Mouse (Mus musculus) CD8-positive naive resting alpha-beta T cell, adult 57 days (primary cell): Measurements from ENCODE around the gene Gm4305. TPM values are rescaled to one million over a fixed set of nuclear protein-coding genes. Genes with fewer than 3 reads are reported as not detected.

ENCODE experiments used
- total RNA-seq: library from RNA; stranded (reverse); gene quantifications from one replicate; pipeline ENCODE4 v1.2.4, GENCODE M21; 2023

The Gm4305 gene
- total RNA-seq = not detected

GRCm38 (mm10) chr10:100350793-100351192, at the start of gene Gm4305:
Gm4305 (plus strand) TSS chr10:100351093.

GRCm38 (mm10) chr10:100335376-100335775, 15.5 kb upstream of the Gm4305 start, which contains the start of gene Gm4301:
Gm4301 (plus strand) TSS chr10:100335676.

GRCm38 (mm10) chr10:100340536-100340935, 10.4 kb upstream of the Gm4305 start, which contains the start of gene Gm4302:
Gm4302 (plus strand) TSS chr10:100340836.

GRCm38 (mm10) chr10:100345672-100346071, 5.2 kb upstream of the Gm4305 start, which contains the start of gene Gm4303:
Gm4303 (plus strand) TSS chr10:100345972.

GRCm38 (mm10) chr10:100361038-100361437, 10.1 kb downstream of the Gm4305 start, which contains the start of gene Gm4307:
Gm4307 (plus strand) TSS chr10:100361338.

GRCm38 (mm10) chr10:100382460-100382859, 31.6 kb downstream of the Gm4305 start, which contains the start of gene Gm4312:
Gm4312 (minus strand) TSS chr10:100382560.

Other genes starting within 250 kb of the Gm4305 start
- gene Gm4301, start 15.4 kb upstream of the Gm4305 start, total RNA-seq = not detected
- not detected for gene Gm4302, start 10.3 kb upstream of the Gm4305 start, total RNA-seq
- gene Gm4303, start 5.1 kb upstream of the Gm4305 start, total RNA-seq = not detected
- gene Gm4307, start 10.2 kb downstream of the Gm4305 start, total RNA-seq = not detected
- gene Gm4312, start 31.5 kb downstream of the Gm4305 start, total RNA-seq = not detected
- 1.9 TPM for gene Tmtc3, start 136.3 kb downstream of the Gm4305 start, total RNA-seq
- 2.8 TPM for gene Cep290, start 136.5 kb downstream of the Gm4305 start, total RNA-seq
- 9.1 TPM for gene 4930430F08Rik, start 239.3 kb downstream of the Gm4305 start, total RNA-seq
- not detected for gene 1700017N19Rik, start 239.4 kb downstream of the Gm4305 start, total RNA-seq